Mouse (Mus musculus): ENCODE results near the gene Bex2. TPM values are rescaled to one million over a fixed set of nuclear protein-coding genes. Genes with fewer than 3 reads are reported as not detected.

Gene Bex2
- not detected for polyA plus RNA-seq (2015; fragmentation: Illumina TruSeq; extraction: RNeasy Lipid Tissue Mini Kit (QIAGEN cat#74804); ENCODE audit: insufficient read depth, low replicate concordance)

GRCm38 (mm10) chrX:136068020-136068419 is at the start of gene Bex2:
TSS of gene Bex2 (minus strand) at chrX:136068236.

GRCm38 (mm10) chrX:136085155-136085554 is 17.1 kb upstream of the Bex2 start, which contains the start of gene Nxf3:
TSS of gene Nxf3 (minus strand) at chrX:136085255.

GRCm38 (mm10) chrX:136032799-136033763 is 35.0 kb downstream of the Bex2 start, which contains the start of gene Arxes1:
TSS of gene Arxes1 (plus strand) at chrX:136033367.

Other genes starting within 250 kb of the Bex2 start
- gene Gprasp2, start 229.2 kb downstream of the Bex2 start, polyA plus RNA-seq (2015; fragmentation: Illumina TruSeq; extraction: RNeasy Lipid Tissue Mini Kit (QIAGEN cat#74804); ENCODE audit: insufficient read depth, low replicate concordance), result 7.5 TPM
- 4.7 TPM for gene Arxes2, start 74.4 kb downstream of the Bex2 start, polyA plus RNA-seq (2015; fragmentation: Illumina TruSeq; extraction: RNeasy Lipid Tissue Mini Kit (QIAGEN cat#74804); ENCODE audit: insufficient read depth, low replicate concordance)
- 0.88 TPM for gene Arxes1, start 34.9 kb downstream of the Bex2 start, polyA plus RNA-seq (2015; fragmentation: Illumina TruSeq; extraction: RNeasy Lipid Tissue Mini Kit (QIAGEN cat#74804); ENCODE audit: insufficient read depth, low replicate concordance)
- gene Nxf3, start 17.0 kb upstream of the Bex2 start, polyA plus RNA-seq (2015; fragmentation: Illumina TruSeq; extraction: RNeasy Lipid Tissue Mini Kit (QIAGEN cat#74804); ENCODE audit: insufficient read depth, low replicate concordance), result not detected
- gene Bex4, start 70.8 kb upstream of the Bex2 start, polyA plus RNA-seq (2015; fragmentation: Illumina TruSeq; extraction: RNeasy Lipid Tissue Mini Kit (QIAGEN cat#74804); ENCODE audit: insufficient read depth, low replicate concordance), result 3.1 TPM
- gene Tceal8, start 104.1 kb upstream of the Bex2 start, polyA plus RNA-seq (2015; fragmentation: Illumina TruSeq; extraction: RNeasy Lipid Tissue Mini Kit (QIAGEN cat#74804); ENCODE audit: insufficient read depth, low replicate concordance), result 26.0 TPM
- not detected for gene Tceal5, start 135.6 kb upstream of the Bex2 start, polyA plus RNA-seq (2015; fragmentation: Illumina TruSeq; extraction: RNeasy Lipid Tissue Mini Kit (QIAGEN cat#74804); ENCODE audit: insufficient read depth, low replicate concordance)
- gene Tceal7, start 146.5 kb upstream of the Bex2 start, polyA plus RNA-seq (2015; fragmentation: Illumina TruSeq; extraction: RNeasy Lipid Tissue Mini Kit (QIAGEN cat#74804); ENCODE audit: insufficient read depth, low replicate concordance), result not detected
- gene Bex1, start 147.3 kb upstream of the Bex2 start, polyA plus RNA-seq (2015; fragmentation: Illumina TruSeq; extraction: RNeasy Lipid Tissue Mini Kit (QIAGEN cat#74804); ENCODE audit: insufficient read depth, low replicate concordance), result not detected
- 89.0 TPM for gene Tceal9, start 176.8 kb upstream of the Bex2 start, polyA plus RNA-seq (2015; fragmentation: Illumina TruSeq; extraction: RNeasy Lipid Tissue Mini Kit (QIAGEN cat#74804); ENCODE audit: insufficient read depth, low replicate concordance)
- gene Bex3, start 202.0 kb upstream of the Bex2 start, polyA plus RNA-seq (2015; fragmentation: Illumina TruSeq; extraction: RNeasy Lipid Tissue Mini Kit (QIAGEN cat#74804); ENCODE audit: insufficient read depth, low replicate concordance), result 51.5 TPM